Mouse (Mus musculus) neutrophil, adult 5-6 weeks (primary cell): ENCODE results near the gene Gm11595. TPM values are rescaled to one million over a fixed set of nuclear protein-coding genes. Genes with fewer than 3 reads are reported as not detected.
"Not testable (repeated sequence)": the region's sequence is repeated elsewhere in the genome, so short reads cannot be mapped to it uniquely, and the experiment has no call there.

ENCODE experiments used
- ATAC-seq: fragments of 151-379, 151-347 bp; 2 replicates; pipeline ENCODE4 v1.8.0; 2017; ENCODE audit warnings: mild to moderate bottlenecking, moderate TSS enrichment; ENCODE audit not compliant: insufficient number of reproducible peaks, poor library complexity, low FRiP score, severe bottlenecking; ENCODE audit errors: extremely low read depth
- total RNA-seq: library from RNA; stranded (forward); fragments of 200-1000 nt; gene quantifications from 2 replicates; pipeline ENCODE4 v1.2.3, GENCODE M21; 2017

The Gm11595 gene
- total RNA-seq = not detected in 2 replicates

- not testable (repeated sequence) for ATAC-seq
Measured at GRCm38 (mm10) chr11:99772813-99773212, at the start of gene Gm11595. Gene Gm11595 (minus strand): TSS chr11:99772913.

GRCm38 (mm10) chr11:99815566-99815965 is 42.9 kb upstream of the Gm11595 start, which contains the start of gene Gm11564:
Gene Gm11564 (minus strand): TSS chr11:99815666.
- not testable (repeated sequence) for ATAC-seq

- ATAC-seq = not testable (repeated sequence)
Measured at GRCm38 (mm10) chr11:99809792-99810191, 37.1 kb upstream of the Gm11595 start, which contains the start of gene Krtap4-13. Gene Krtap4-13 (minus strand): TSS chr11:99809892.

GRCm38 (mm10) chr11:99804346-99804745 is 31.6 kb upstream of the Gm11595 start, which contains the start of gene Gm11554:
Gene Gm11554 (minus strand): TSS chr11:99804446.
- not testable (repeated sequence) for ATAC-seq

- not testable (repeated sequence) for ATAC-seq
Measured at GRCm38 (mm10) chr11:99798832-99799231, 26.1 kb upstream of the Gm11595 start, which contains the start of gene Gm11569. Gene Gm11569 (minus strand): TSS chr11:99798932.

- ATAC-seq = no peak
Measured at GRCm38 (mm10) chr11:99793367-99793766, 20.7 kb upstream of the Gm11595 start, which contains the start of gene Gm11596. Gene Gm11596 (minus strand): TSS chr11:99793467.

- ATAC-seq = not testable (repeated sequence)
Measured at GRCm38 (mm10) chr11:99784900-99785299, 12.2 kb upstream of the Gm11595 start, which contains the start of gene Krtap4-9. Gene Krtap4-9 (plus strand): TSS chr11:99785200.

GRCm38 (mm10) chr11:99780604-99781003 is 7.9 kb upstream of the Gm11595 start, which contains the start of gene Krtap4-8:
Gene Krtap4-8 (minus strand): TSS chr11:99780704.
- ATAC-seq = no peak

GRCm38 (mm10) chr11:99778401-99778800 is 5.7 kb upstream of the Gm11595 start:
- ATAC-seq = no peak

- no peak for ATAC-seq
Measured at GRCm38 (mm10) chr11:99768410-99768809, 4.3 kb downstream of the Gm11595 start.

GRCm38 (mm10) chr11:99758877-99759276 is 13.8 kb downstream of the Gm11595 start:
- ATAC-seq = no peak

- no peak for ATAC-seq
Measured at GRCm38 (mm10) chr11:99743985-99744384, 28.7 kb downstream of the Gm11595 start.

GRCm38 (mm10) chr11:99734190-99734589 is 38.5 kb downstream of the Gm11595 start, which contains the start of gene Gm14180:
Gene Gm14180 (minus strand): TSS chr11:99734290.
- ATAC-seq = no peak

GRCm38 (mm10) chr11:99724061-99724460 is 48.7 kb downstream of the Gm11595 start:
- no peak for ATAC-seq

Other genes starting within 250 kb of the Gm11595 start
- not detected in 2 replicates for gene Krt40, start 229.8 kb downstream of the Gm11595 start, total RNA-seq
- not detected in 2 replicates for gene Krtap3-3, start 222.0 kb downstream of the Gm11595 start, total RNA-seq
- not detected in 2 replicates for gene Krtap3-2, start 216.1 kb downstream of the Gm11595 start, total RNA-seq
- not detected in 2 replicates for gene Gm11939, start 213.4 kb downstream of the Gm11595 start, total RNA-seq
- not detected in 2 replicates for gene Krtap3-1, start 206.3 kb downstream of the Gm11595 start, total RNA-seq
- not detected in 2 replicates for gene Krtap1-5, start 191.9 kb downstream of the Gm11595 start, total RNA-seq
- gene Krtap1-4, start 189.3 kb downstream of the Gm11595 start, total RNA-seq = not detected in 2 replicates
- gene Krtap1-3, start 181.6 kb downstream of the Gm11595 start, total RNA-seq = not detected in 2 replicates
- gene Krtap9-3, start 174.8 kb downstream of the Gm11595 start, total RNA-seq = not detected in 2 replicates
- gene Gm11938, start 169.6 kb downstream of the Gm11595 start, total RNA-seq = not detected in 2 replicates
- not detected in 2 replicates for gene Gm11937, start 162.7 kb downstream of the Gm11595 start, total RNA-seq
- gene Krtap2-4, start 158.1 kb downstream of the Gm11595 start, total RNA-seq = not detected in 2 replicates
- not detected in 2 replicates for gene Gm11562, start 152.5 kb downstream of the Gm11595 start, total RNA-seq
- gene Krtap4-1, start 144.7 kb downstream of the Gm11595 start, total RNA-seq = not detected in 2 replicates
- not detected in 2 replicates for gene Krtap4-2, start 137.8 kb downstream of the Gm11595 start, total RNA-seq
- gene Krtap4-7, start 128.8 kb downstream of the Gm11595 start, total RNA-seq = not detected in 2 replicates
- gene Gm11555, start 122.7 kb downstream of the Gm11595 start, total RNA-seq = not detected in 2 replicates
- not detected in 2 replicates for gene Gm11563, start 114.0 kb downstream of the Gm11595 start, total RNA-seq
- gene Krtap4-6, start 107.0 kb downstream of the Gm11595 start, total RNA-seq = not detected in 2 replicates
- gene Gm14190, start 82.2 kb downstream of the Gm11595 start, total RNA-seq = not detected in 2 replicates
- gene Gm14180, start 38.6 kb downstream of the Gm11595 start, total RNA-seq = not detected in 2 replicates
- gene Krtap4-8, start 7.8 kb upstream of the Gm11595 start, total RNA-seq = not detected in 2 replicates
- gene Krtap4-9, start 12.3 kb upstream of the Gm11595 start, total RNA-seq = not detected in 2 replicates
- not detected in 2 replicates for gene Gm11596, start 20.6 kb upstream of the Gm11595 start, total RNA-seq
- not detected in 2 replicates for gene Gm11569, start 26.0 kb upstream of the Gm11595 start, total RNA-seq
- not detected in 2 replicates for gene Gm11554, start 31.5 kb upstream of the Gm11595 start, total RNA-seq
- gene Krtap4-13, start 37.0 kb upstream of the Gm11595 start, total RNA-seq = not detected in 2 replicates
- not detected in 2 replicates for gene Gm11564, start 42.8 kb upstream of the Gm11595 start, total RNA-seq
- gene 2300003K06Rik, start 65.2 kb upstream of the Gm11595 start, total RNA-seq = not detected in 2 replicates
- gene Krtap4-16, start 78.7 kb upstream of the Gm11595 start, total RNA-seq = not detected in 2 replicates
- not detected in 2 replicates for gene Gm11568, start 85.0 kb upstream of the Gm11595 start, total RNA-seq
- gene Gm11559, start 91.6 kb upstream of the Gm11595 start, total RNA-seq = not detected in 2 replicates
- not detected in 2 replicates for gene Krtap9-1, start 100.5 kb upstream of the Gm11595 start, total RNA-seq
- not detected in 2 replicates for gene Gm11567, start 106.3 kb upstream of the Gm11595 start, total RNA-seq
- not detected in 2 replicates for gene Krtap31-1, start 135.0 kb upstream of the Gm11595 start, total RNA-seq
- not detected in 2 replicates for gene Gm11565, start 141.8 kb upstream of the Gm11595 start, total RNA-seq
- not detected in 2 replicates for gene Krtap31-2, start 163.4 kb upstream of the Gm11595 start, total RNA-seq
- gene Krtap9-5, start 175.6 kb upstream of the Gm11595 start, total RNA-seq = not detected in 2 replicates
- gene Krtap29-1, start 206.1 kb upstream of the Gm11595 start, total RNA-seq = not detected in 2 replicates
- gene Krtap16-1, start 213.7 kb upstream of the Gm11595 start, total RNA-seq = not detected in 2 replicates
- gene Krtap17-1, start 221.1 kb upstream of the Gm11595 start, total RNA-seq = not detected in 2 replicates
- not detected in 2 replicates for gene Krt33a, start 243.3 kb upstream of the Gm11595 start, total RNA-seq